ENCODE assay signal across 12 mouse cellular contexts in the genomic region with DNA sequence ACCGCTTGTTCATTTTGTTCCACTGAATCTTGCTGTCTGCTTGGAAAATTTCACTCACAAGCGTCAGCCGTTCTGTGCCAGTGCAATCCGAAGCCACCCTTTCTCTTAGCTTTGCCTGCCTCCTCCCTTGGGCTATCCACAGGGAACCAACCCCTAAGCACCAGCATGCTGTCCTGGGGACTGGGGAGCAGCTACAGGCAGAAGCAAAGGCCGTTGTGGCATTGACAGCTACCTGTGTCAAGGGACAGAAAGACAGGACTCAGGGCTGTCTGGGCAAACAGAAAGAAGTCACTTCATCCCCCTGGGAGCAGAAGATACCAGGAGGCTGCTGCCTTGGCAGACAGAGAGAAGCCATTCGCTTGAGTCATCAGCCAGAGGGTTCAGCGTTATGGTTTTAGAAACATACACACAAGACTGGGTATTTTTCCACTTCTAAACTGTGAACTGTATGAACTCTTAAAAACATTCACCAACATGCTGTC. TPM values are rescaled to one million over a fixed set of nuclear protein-coding genes. Genes with fewer than 3 reads are reported as not detected.
DNase-seq lines count a peak whose midpoint lies in the region; ATAC-seq and TF ChIP-seq lines count a peak whose summit lies in the region.
"Had no signal": no experiment of that assay in that cellular context is flagged by ENCODE, and none has a peak within 500 bp of the region (broad histone marks: within the 10 kb centered on the region; RNA-seq: fewer than 3 reads in every experiment).

No protein-coding gene starts in this region.

- no peak for DNase-seq in layer of hippocampus, adult 2 months (ENCODE audit: low spot score in 2 of 2)
- DNase-seq in layer of hippocampus, postnatal 36 days: no peak
- DNase-seq in Patski (ENCODE audit: low read depth, low spot score): peak; percentile 87
- no peak for DNase-seq in hindbrain, embryonic 11.5 days (ENCODE audit: low spot score)
- DNase-seq: cerebellum, adult 18-20 months; embryo, embryonic 11 days; heart, postnatal 10 days had no signal

- H3K9ac ChIP-seq in stomach, embryonic 16.5 days (ENCODE audit: low read length): no peak overlapping the region
- H3K9ac ChIP-seq in hindbrain, embryonic 11.5 days (ENCODE audit: low read depth, low read length): no peak overlapping the region
- H3K9ac ChIP-seq: limb, embryonic 13.5 days had no signal

- WGBS in stomach, embryonic 16.5 days: 81% methylated on average over 7 of the region's 7 CpGs
- WGBS in hindbrain, embryonic 11.5 days: 79% methylated on average over 7 of the region's 7 CpGs

- ATAC-seq in Patski: peak; percentile 78
- no peak for ATAC-seq in stomach, embryonic 16.5 days (ENCODE audit: insufficient read depth, low FRiP score)
- no peak for ATAC-seq in hindbrain, embryonic 11.5 days (ENCODE audit: low FRiP score)
- no peak for ATAC-seq in erythroid progenitor cell, adult 5-6 weeks (replicated peaks; ENCODE audit: low FRiP score, poor library complexity, severe bottlenecking)
- ATAC-seq: intestine, embryonic 16.5 days had no signal

- peaks cover 84% of the 10 kb centered on the region for H3K4me1 ChIP-seq in bone marrow macrophage, adult 2 months (ENCODE audit: control insufficient read depth, insufficient read depth, low read length)
- H3K4me1 ChIP-seq in stomach, embryonic 16.5 days (ENCODE audit: control insufficient read depth, insufficient read depth, low read length): peaks cover 3% of the 10 kb centered on the region
- peaks cover 4% of the 10 kb centered on the region for H3K4me1 ChIP-seq in hindbrain, embryonic 11.5 days (replicated peaks; ENCODE audit: control insufficient read depth, insufficient read depth, low read length)

- POLR2A ChIA-PET in Patski (lab: Charles Lee): interaction anchor here (1.8 kb wide), 1 partner anchor 15 kb away, joined by 7 read pairs; no protein-coding TSS in a partner anchor

- H3K4me2 ChIP-seq in stomach, embryonic 16.5 days (ENCODE audit: low read depth, low read length): no peak overlapping the region
- no peak overlapping the region for H3K4me2 ChIP-seq in hindbrain, embryonic 11.5 days (replicated peaks; ENCODE audit: low read depth, low read length)
- H3K4me2 ChIP-seq: limb, embryonic 13.5 days had no signal

- H3K27me3 ChIP-seq in Patski: no peaks in the 10 kb centered on the region
- no peaks in the 10 kb centered on the region for H3K27me3 ChIP-seq in stomach, embryonic 16.5 days (ENCODE audit: control insufficient read depth, insufficient read depth, low read length)
- H3K27me3 ChIP-seq in hindbrain, embryonic 11.5 days (ENCODE audit: control insufficient read depth, insufficient read depth, low read length): no peaks in the 10 kb centered on the region
- H3K27me3 ChIP-seq: limb, embryonic 13.5 days had no signal

- no peak for TF ChIP-seq CTCF in layer of hippocampus, adult 2 months (conservative IDR thresholded peaks at IDR 0.05)
- no peak for TF ChIP-seq CTCF in Patski (IDR thresholded peaks at IDR 0.05)
- TF ChIP-seq CTCF in bone marrow macrophage, adult 2 months (IDR thresholded peaks at IDR 0.05; ENCODE audit: low read depth, low read length): no peak

- CTCF ChIA-PET in Patski (lab: Charles Lee): interaction anchor here (3.0 kb wide), 1 partner anchor 15 kb away, joined by 16 read pairs; no protein-coding TSS in a partner anchor

- in situ Hi-C loops in Patski (cut with MboI; ENCODE audit: low pct_unique_long_range_greater_than_20kb): loop anchor here (5.0 kb wide), 1 partner anchor 61 kb away; no protein-coding TSS in a partner anchor

- H3K27ac ChIP-seq in layer of hippocampus, adult 2 months: peak overlapping the region; percentile 89
- peak overlapping the region; percentile 99 for H3K27ac ChIP-seq in bone marrow macrophage, adult 2 months (ENCODE audit: insufficient read depth, low read depth, low read length)
- H3K27ac ChIP-seq in stomach, embryonic 16.5 days (ENCODE audit: low read length): 0 out of 2 replicates have a peak overlapping the region, but pooled peaks have one; percentile 14
- no peak overlapping the region for H3K27ac ChIP-seq in hindbrain, embryonic 11.5 days (ENCODE audit: low read depth, low read length)
- H3K27ac ChIP-seq: limb, embryonic 13.5 days had no signal

- no peaks in the 10 kb centered on the region for H3K9me3 ChIP-seq in stomach, embryonic 16.5 days (replicated peaks; ENCODE audit: control insufficient read depth, low read length)
- H3K9me3 ChIP-seq in hindbrain, embryonic 11.5 days (ENCODE audit: control insufficient read depth, low read length): no peaks in the 10 kb centered on the region
- H3K9me3 ChIP-seq: limb, embryonic 13.5 days had no signal

- H3K4me3 ChIP-seq in layer of hippocampus, adult 2 months: no peak overlapping the region
- H3K4me3 ChIP-seq in bone marrow macrophage, adult 2 months (ENCODE audit: insufficient read depth, low read length): no peak overlapping the region
- H3K4me3 ChIP-seq in stomach, embryonic 16.5 days (replicated peaks; ENCODE audit: low read length): no peak overlapping the region
- H3K4me3 ChIP-seq in hindbrain, embryonic 11.5 days (ENCODE audit: low read depth, low read length): no peak overlapping the region
- H3K4me3 ChIP-seq: limb, embryonic 13.5 days had no signal

- H3K36me3 ChIP-seq in stomach, embryonic 16.5 days (ENCODE audit: control insufficient read depth, insufficient read depth, low read length): no peaks in the 10 kb centered on the region
- H3K36me3 ChIP-seq in hindbrain, embryonic 11.5 days (ENCODE audit: control insufficient read depth, insufficient read depth, low read length): no peaks in the 10 kb centered on the region

- TF ChIP-seq POLR2A in bone marrow macrophage, adult 2 months (IDR thresholded peaks at IDR 0.05; ENCODE audit: borderline replicate concordance, low read depth, low read length): no peak

RNA-seq across cellular contexts. Expression of gene Nrp2, which starts 18.7 kb away (rescaled TPM):
- 10 to 100 TPM; 60.3 to 63.7 TPM for total RNA-seq in layer of hippocampus, adult 2 months (2021)
- total RNA-seq in layer of hippocampus, postnatal 36 days (2021): 10 to 100 TPM; 58.8 to 66.3 TPM
- polyA plus RNA-seq in Patski (2021): 80.4 TPM
- polyA plus RNA-seq in bone marrow macrophage, adult 2 months (2012; ENCODE audit: insufficient read depth, insufficient read length, missing spikeins): 86.4 and 97.2 TPM in 2 replicates
- 26.7 and 29.9 TPM in 2 replicates for polyA plus RNA-seq in stomach, embryonic 16.5 days (2015; fragmentation: Nextera tagmentation; extraction: Ambion mirVana)
- polyA plus RNA-seq in hindbrain, embryonic 11.5 days (2014; fragmentation: Nextera tagmentation; extraction: Ambion mirVana): 22.5 and 29.3 TPM in 2 replicates
- total RNA-seq in erythroid progenitor cell, adult 5-6 weeks (2015; ENCODE audit: low replicate concordance): 0.72 and 1.7 TPM in 2 replicates
- total RNA-seq in erythroid progenitor cell, adult 5-6 weeks (2017; ENCODE audit: low replicate concordance): 1.3 and 2.7 TPM in 2 replicates
